Mouse (Mus musculus): Measurements from ENCODE around the gene Gm20219.

DNA sequence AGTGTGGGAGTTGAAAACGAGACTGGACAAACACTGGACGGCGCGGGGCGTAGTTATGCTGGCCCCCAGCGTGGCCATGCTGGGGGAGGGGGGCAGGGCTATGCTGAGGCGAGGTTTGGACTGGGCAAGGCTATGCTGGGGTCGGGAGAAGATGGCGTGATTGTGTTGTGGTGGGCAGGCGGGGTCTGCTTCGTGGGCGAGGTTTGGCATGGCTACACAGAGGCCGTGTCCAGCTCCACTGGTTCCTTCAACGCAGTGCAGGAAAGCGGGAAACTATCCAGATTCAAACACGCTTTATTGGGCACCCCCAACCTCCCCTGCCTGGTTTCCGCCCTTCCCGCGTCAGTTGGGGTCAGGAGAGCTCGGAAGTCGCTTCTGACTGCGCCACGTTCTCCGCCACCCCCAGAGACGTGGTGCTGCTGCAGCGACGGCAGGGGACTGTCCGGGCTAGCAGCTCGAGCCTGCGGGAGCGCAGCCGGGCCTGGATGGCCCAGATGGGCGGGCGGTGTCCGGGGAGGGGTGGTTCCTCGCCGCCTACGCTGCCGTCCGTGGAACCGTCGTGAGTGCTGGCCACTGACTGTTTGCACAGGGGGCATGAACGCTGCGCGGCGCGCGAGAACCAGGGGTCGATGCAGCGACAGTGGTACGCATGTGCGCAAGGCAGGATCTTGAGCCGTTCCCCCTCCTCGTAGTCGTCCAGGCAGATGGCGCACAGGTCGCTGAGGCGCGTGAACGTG lies 43.0 kb downstream of the Gm20219 start:
- no peak for TF ChIP-seq FLI1 (IDR thresholded peaks at IDR 0.05; ENCODE audit: low read length)
- no peak for TF ChIP-seq GATA1 (IDR thresholded peaks at IDR 0.05; ENCODE audit: borderline replicate concordance, low read length)

Data from megakaryocyte, embryonic 14.5 days (primary cell).